Mouse (Mus musculus) intestine, embryonic 16.5 days (tissue): Measurements from ENCODE around the gene Ptpn6. TPM values are rescaled to one million over a fixed set of nuclear protein-coding genes. Genes with fewer than 3 reads are reported as not detected.
A peak's percentile ranks its signal among the peaks of the same experiment; 100 is the strongest.

Source experiments
- ATAC-seq: fragments of 200-750 bp; cut with Nextera tagmentation; 2 replicates; pipeline ENCODE4 v1.8.0; 2017; ENCODE audit warnings: moderate TSS enrichment, moderate library complexity
- H3K27ac ChIP-seq: fragments of 300-500 bp; sonication (generic); 2 replicates; pipeline ENCODE4 v1.5.1; 2014; ENCODE audit warnings: mild to moderate bottlenecking, low read length
- H3K27me3 ChIP-seq: fragments of 300-500 bp; sonication (generic); replicated peaks from 2 replicates; pipeline ENCODE4 v1.6.1; 2014; ENCODE audit warnings: low read length, control low read depth, mixed read lengths; ENCODE audit not compliant: control insufficient read depth, insufficient read depth
- H3K36me3 ChIP-seq: fragments of 300-500 bp; sonication (generic); 2 replicates; pipeline ENCODE4 v1.6.1; 2014; ENCODE audit warnings: low read length, control low read depth; ENCODE audit not compliant: control insufficient read depth, insufficient read depth
- H3K4me1 ChIP-seq: fragments of 300-500 bp; sonication (generic); 2 replicates; pipeline ENCODE4 v1.6.1; 2014; ENCODE audit warnings: low read length, control low read depth, mixed read lengths; ENCODE audit not compliant: control insufficient read depth, insufficient read depth
- H3K4me2 ChIP-seq: fragments of 300-500 bp; sonication (generic); 2 replicates; pipeline ENCODE4 v1.6.1; 2014; ENCODE audit warnings: low read depth, low read length, control low read depth
- H3K4me3 ChIP-seq: fragments of 300-500 bp; sonication (generic); 2 replicates; pipeline ENCODE4 v1.5.1; 2014; ENCODE audit warnings: mild to moderate bottlenecking, low read length
- H3K9ac ChIP-seq: fragments of 300-500 bp; sonication (generic); 2 replicates; pipeline ENCODE4 v1.6.1; 2014; ENCODE audit warnings: low read depth, low read length
- H3K9me3 ChIP-seq: fragments of 300-500 bp; sonication (generic); 2 replicates; pipeline ENCODE4 v1.6.1; 2016; ENCODE audit warnings: low read length, control low read depth; ENCODE audit not compliant: control insufficient read depth
- WGBS: fragments of 180-500 bp; shearing (Covaris S2); extraction: QIAGEN DNeasy Blood & Tissue Kit; methylation state at CpG from one replicate; pipeline ENCODE4 v1.1.7; 2014; 5-methylcytosine and 5-hydroxymethylcytosine counted together
- polyA plus RNA-seq: library from polyadenylated mRNA; unstranded; fragments of >200 nt; fragmentation: Nextera tagmentation; extraction: Ambion mirVana; gene quantifications from 2 replicates; pipeline ENCODE4 v1.2.1, GENCODE M21; 2015

The Ptpn6 gene
- 20.4 and 22.5 TPM in 2 replicates for polyA plus RNA-seq

DNA sequence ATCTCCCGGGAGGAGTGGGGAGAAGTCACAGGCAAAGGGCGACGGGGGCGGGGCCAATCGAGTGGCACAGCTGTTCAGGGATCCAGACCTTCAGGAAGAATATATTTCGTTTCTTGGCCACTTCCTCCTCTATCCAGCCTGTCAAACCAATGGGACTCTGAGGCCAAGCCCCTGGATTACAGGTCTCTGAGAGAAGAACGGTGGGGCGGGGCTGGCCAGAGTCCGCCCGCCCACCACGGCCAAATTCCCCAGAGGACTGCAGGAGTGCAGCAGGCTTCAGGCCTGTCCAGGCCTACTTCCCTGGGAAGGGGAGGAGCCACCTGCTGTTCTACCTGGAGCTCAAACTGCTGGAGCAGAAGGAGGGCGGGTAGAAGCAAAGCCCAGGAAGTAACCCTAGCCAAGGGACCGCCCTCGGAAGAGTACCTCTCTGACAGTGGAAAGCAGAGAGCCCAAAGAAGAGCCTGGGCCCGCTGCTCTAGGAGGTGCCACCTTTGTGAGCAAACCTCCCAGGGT, at the start of gene Ptpn6:
Gene Ptpn6 (minus strand): TSS at position 204 of the 513 bp plus-strand sequence.
- peak; percentile 88 for ATAC-seq
- no peaks in the 10 kb centered on the region for H3K9me3 ChIP-seq
- 16% methylated on average over 15 of the region's 15 CpGs for WGBS
- peak within 1 kb of the TSS; percentile 55 for H3K9ac ChIP-seq
- peak within 1 kb of the TSS; percentile 99 for H3K27ac ChIP-seq
- H3K27me3 ChIP-seq: no peaks in the 10 kb centered on the region
- H3K4me2 ChIP-seq: peak within 1 kb of the TSS; percentile 49
- peaks cover 8% of the 10 kb centered on the region; the same call in 1 of the 2 replicates for H3K36me3 ChIP-seq
- H3K4me1 ChIP-seq: peaks cover 20% of the 10 kb centered on the region
- peak within 1 kb of the TSS; percentile 32 for H3K4me3 ChIP-seq

DNA sequence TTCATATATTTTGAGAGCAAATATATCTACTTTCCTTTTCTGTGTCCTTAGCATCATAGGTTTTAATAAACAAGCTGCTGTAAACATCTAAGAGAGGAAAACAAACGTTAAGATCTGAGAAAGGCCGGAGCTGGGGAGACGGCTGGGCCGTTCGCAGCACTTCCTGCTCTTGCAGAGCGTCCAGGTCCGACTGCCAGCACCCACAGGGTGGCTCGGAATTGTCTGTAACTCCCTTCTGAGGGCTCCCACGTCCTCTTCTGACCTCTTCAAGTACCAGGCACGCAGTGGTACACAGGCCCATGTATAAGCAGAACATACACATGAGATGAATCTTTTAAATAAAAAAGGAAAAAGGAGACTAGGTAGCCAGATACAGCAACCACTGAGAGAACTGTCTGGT, 49.2 kb upstream of the Ptpn6 start:
- ATAC-seq: no peak
- H3K4me3 ChIP-seq: no peak overlapping the region
- no peaks in the 10 kb centered on the region for H3K27me3 ChIP-seq
- no peaks in the 10 kb centered on the region; the same call in 1 of the 2 replicates for H3K4me1 ChIP-seq
- 66% methylated on average over 10 of the region's 10 CpGs for WGBS
- H3K27ac ChIP-seq: no peak overlapping the region
- H3K9me3 ChIP-seq: no peaks in the 10 kb centered on the region
- H3K36me3 ChIP-seq: no peaks in the 10 kb centered on the region
- H3K9ac ChIP-seq: no peak overlapping the region
- H3K4me2 ChIP-seq: no peak overlapping the region

DNA sequence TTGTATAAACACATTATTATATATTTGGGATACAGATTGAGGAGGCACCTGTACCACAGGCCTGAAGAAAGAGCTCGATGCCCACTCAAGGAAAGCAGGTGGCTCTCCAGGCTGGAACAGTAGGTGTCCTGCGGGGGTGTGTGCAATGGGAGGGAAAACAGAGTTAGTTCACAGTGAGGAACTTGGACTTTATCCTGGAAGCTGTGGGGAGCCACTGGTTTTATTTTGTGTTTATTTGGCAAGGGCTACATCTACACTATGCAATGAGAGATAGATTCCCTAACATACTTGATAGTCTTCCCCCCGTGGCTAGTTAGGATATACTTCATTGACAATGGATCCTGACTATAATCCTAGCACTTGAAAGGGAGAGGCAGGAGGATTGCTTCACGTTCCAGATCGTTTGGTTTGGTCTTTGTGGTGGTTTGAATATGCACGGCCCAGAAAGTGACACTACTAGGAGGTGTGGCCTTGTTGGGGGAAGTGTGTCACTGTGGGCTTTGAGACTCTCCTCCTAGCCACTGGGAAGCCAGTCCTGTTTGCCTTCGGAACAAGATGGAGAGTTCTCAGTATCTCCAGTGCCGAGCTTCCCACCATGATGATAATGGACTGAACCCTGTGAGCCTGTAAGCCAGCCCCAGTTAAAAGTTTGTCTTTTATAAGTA, 48.4 kb upstream of the Ptpn6 start:
- no peaks in the 10 kb centered on the region for H3K9me3 ChIP-seq
- no peak for ATAC-seq
- no peak overlapping the region for H3K4me2 ChIP-seq
- 49% methylated on average over 8 of the region's 8 CpGs for WGBS
- no peaks in the 10 kb centered on the region for H3K27me3 ChIP-seq
- no peak overlapping the region for H3K27ac ChIP-seq
- no peak overlapping the region for H3K9ac ChIP-seq
- no peak overlapping the region for H3K4me3 ChIP-seq
- no peaks in the 10 kb centered on the region for H3K36me3 ChIP-seq
- no peaks in the 10 kb centered on the region; the same call in 1 of the 2 replicates for H3K4me1 ChIP-seq

DNA sequence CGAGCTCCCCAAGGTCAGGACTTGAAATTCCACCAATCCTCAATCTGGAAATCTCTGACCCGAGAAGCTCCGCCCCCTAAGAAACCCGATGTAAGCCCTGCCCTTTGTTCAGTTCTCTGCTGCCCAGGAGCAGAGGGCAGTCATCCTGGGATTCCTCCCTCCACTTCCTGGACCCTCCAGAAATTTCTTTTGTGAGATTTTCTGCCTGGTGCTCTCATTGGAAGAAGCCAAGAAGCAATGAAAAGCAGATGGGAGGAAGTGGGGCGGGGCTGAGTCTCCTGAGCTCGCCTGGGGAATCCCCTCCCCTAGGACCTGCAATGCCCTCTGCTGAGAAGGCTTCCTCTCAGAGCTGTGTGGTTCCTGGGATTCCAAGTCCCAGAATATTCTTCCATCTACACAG, 43.9 kb upstream of the Ptpn6 start:
- 20% methylated on average over 6 of the region's 6 CpGs for WGBS

DNA sequence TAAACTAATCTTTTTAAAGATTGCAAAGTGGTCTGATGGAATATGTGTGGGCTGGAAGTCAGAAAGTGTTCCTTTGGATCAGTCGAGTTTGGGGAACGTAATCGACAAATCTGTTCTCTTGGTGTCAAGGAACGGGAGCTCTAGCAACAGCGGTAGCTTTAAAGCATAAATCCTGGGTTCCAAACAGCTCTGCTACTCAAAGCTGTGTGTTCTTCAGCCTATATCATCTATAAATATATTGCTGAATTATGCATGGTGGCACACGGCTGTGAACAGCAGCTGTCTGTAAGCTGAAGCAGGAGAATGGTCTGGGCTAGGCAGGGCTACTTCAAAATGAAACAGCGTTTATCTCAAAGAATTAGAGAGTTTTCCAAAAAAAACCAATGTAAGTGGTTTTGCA, 42.4 kb upstream of the Ptpn6 start:
- ATAC-seq: no peak
- no peak overlapping the region for H3K4me2 ChIP-seq
- H3K27me3 ChIP-seq: no peaks in the 10 kb centered on the region; the same call in 1 of the 2 replicates
- no peak overlapping the region for H3K4me3 ChIP-seq
- H3K4me1 ChIP-seq: no peaks in the 10 kb centered on the region; the same call in 1 of the 2 replicates
- H3K9me3 ChIP-seq: no peaks in the 10 kb centered on the region
- H3K27ac ChIP-seq: no peak overlapping the region
- 87% methylated on average over 7 of the region's 7 CpGs for WGBS
- H3K36me3 ChIP-seq: no peaks in the 10 kb centered on the region
- no peak overlapping the region for H3K9ac ChIP-seq

More for the DNA sequence above, 43.9 kb upstream of the Ptpn6 start:
- H3K4me3 ChIP-seq: peak overlapping the region; percentile 33
- H3K27ac ChIP-seq: no peak overlapping the region
- peak; percentile 53 for ATAC-seq
- H3K4me2 ChIP-seq: peak overlapping the region; percentile 30
- no peaks in the 10 kb centered on the region; the same call in 1 of the 2 replicates for H3K27me3 ChIP-seq
- no peaks in the 10 kb centered on the region for H3K9me3 ChIP-seq
- no peaks in the 10 kb centered on the region; the same call in 1 of the 2 replicates for H3K4me1 ChIP-seq
- no peaks in the 10 kb centered on the region for H3K36me3 ChIP-seq
- no peak overlapping the region for H3K9ac ChIP-seq

DNA sequence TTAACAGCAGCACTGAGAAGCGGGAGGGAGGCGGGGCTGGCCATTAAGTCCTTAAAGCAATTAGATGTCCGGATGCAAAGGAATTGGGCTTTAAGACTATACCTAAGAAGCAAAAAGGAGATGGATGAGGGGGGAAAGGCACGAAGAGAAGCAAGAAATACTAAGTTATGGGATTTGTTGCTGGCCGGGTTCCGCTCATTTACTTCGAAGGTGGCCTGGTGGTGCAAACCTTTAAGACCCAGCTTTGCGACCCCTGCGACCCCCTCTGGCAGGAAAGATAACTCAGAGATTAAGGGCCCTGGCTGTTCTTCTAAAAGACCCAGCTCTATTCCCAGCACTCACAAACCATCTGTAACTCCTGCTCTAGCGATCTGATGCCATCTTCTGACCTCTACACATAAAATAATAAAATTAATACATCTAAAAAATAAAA, 41.5 kb upstream of the Ptpn6 start:
- Histone ChIP-seq H3K27ac (no peak overlapping the region), H3K36me3 (no peaks in the 10 kb centered on the region), H3K4me1 (no peaks in the 10 kb centered on the region; the same call in 1 of the 2 replicates), H3K4me3 (peak overlapping the region; percentile 42), H3K27me3 (no peaks in the 10 kb centered on the region; the same call in 1 of the 2 replicates), H3K9me3 (no peaks in the 10 kb centered on the region), H3K9ac (0 out of 2 replicates have a peak overlapping the region, but pooled peaks have one; percentile 3), H3K4me2 (peak overlapping the region; percentile 61)
- peak; percentile 12; the same call in 1 of the 2 replicates for ATAC-seq
- WGBS: 4% methylated on average over 10 of the region's 10 CpGs

DNA sequence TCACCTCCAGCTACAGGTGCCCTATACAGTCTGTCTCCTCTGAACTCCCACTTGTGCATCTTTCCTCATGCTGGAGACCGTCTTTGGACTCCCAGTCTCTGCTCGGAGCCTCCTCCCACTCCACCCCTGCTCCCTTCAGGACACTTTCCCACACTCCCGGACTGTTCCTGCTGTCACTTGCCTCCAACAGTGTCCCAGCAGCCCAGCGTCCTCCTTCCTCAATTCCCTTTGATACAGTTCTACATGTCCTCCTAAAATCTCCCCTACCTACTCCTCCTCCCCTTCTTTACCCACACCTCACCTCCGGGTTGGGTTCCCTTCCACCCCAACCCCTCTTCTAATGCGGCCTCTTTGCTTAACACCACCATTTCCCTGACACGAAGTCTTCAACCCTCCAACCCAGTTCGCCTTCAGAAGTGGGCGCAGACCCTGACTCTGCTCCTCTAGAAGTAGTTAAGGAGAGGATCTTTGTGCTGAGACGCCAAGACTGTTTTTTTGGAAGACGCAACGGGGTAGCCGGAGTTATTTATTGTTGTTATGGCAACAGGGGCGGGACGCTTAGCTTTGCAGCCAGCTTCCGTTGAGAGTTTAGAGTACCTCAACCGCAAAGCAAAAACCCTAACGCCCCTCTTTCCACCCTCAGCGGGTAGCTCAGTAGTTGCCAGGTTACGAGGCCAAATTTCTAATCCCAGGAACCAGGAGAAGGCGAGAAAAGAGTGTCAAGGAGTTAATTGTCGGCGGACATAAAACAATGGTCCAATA, 40.9 kb upstream of the Ptpn6 start, which contains the start of gene Lrrc23:
Gene Lrrc23 (minus strand): TSS at position 506 of the 762 bp plus-strand sequence.
- peak within 1 kb of the TSS; percentile 42 for H3K4me3 ChIP-seq
- 3% methylated on average over 23 of the region's 23 CpGs for WGBS
- no peaks in the 10 kb centered on the region for H3K36me3 ChIP-seq
- peak within 1 kb of the TSS; percentile 61 for H3K4me2 ChIP-seq
- no peaks in the 10 kb centered on the region; the same call in 1 of the 2 replicates for H3K4me1 ChIP-seq
- H3K27me3 ChIP-seq: no peaks in the 10 kb centered on the region; the same call in 1 of the 2 replicates
- ATAC-seq: peak; percentile 59
- H3K9ac ChIP-seq: 0 out of 2 replicates have a peak within 1 kb of the TSS, but pooled peaks have one; percentile 3
- no peak within 1 kb of the TSS for H3K27ac ChIP-seq
- H3K9me3 ChIP-seq: no peaks in the 10 kb centered on the region

DNA sequence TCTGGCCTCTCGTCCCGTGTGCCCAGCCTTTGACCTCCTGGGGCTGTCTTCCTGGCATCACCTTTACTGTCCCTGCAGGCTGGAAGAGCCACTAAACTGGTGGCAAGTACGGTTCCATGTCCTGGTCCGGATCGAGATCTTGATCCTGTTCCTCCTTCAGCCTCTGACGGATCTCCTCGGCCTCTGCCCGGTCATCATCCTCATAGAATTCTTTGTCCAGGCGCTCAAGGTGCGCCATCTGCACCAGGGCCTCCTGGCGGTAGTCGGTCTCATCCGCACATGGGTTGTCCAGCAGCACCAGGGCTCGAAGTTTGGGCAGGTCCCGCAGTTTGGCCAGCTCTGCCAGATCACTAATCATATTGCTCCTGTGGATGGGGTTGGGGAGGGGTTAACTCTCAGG, 32.0 kb upstream of the Ptpn6 start:
- 86% methylated on average over 15 of the region's 15 CpGs for WGBS
- Histone ChIP-seq H3K27me3 (peaks cover 5% of the 10 kb centered on the region), H3K4me2 (no peak overlapping the region), H3K27ac (no peak overlapping the region), H3K9me3 (no peaks in the 10 kb centered on the region), H3K9ac (no peak overlapping the region), H3K4me3 (no peak overlapping the region), H3K36me3 (no peaks in the 10 kb centered on the region), H3K4me1 (peaks cover 17% of the 10 kb centered on the region)
- no peak for ATAC-seq

DNA sequence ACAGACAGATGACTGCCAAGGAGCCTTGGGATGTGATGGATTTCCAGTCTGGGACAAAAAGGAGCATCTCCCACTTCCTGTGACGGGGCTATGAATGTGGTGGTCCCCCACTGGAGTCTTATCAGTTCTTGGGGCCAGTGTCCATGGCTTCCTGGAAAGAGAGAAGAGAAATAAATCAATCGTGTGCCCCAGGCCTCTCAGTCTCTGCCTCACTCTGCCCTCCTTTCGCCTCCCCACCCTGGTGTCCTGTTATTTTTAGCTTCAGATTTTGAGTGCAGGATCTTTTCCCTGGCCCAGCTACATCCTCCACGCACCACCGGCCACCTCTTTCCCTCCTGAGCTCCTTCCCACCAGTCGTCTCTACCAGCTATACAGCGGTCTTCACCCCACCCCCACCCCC, 31.5 kb upstream of the Ptpn6 start:
- peak overlapping the region; percentile 82 for H3K4me2 ChIP-seq
- 0 out of 2 replicates have a peak overlapping the region, but pooled peaks have one; percentile 69 for H3K9ac ChIP-seq
- H3K9me3 ChIP-seq: no peaks in the 10 kb centered on the region
- ATAC-seq: no peak
- no peaks in the 10 kb centered on the region for H3K36me3 ChIP-seq
- peak overlapping the region; percentile 57 for H3K4me3 ChIP-seq
- H3K27ac ChIP-seq: no peak overlapping the region
- peaks cover 5% of the 10 kb centered on the region for H3K27me3 ChIP-seq
- peaks cover 17% of the 10 kb centered on the region for H3K4me1 ChIP-seq
- 58% methylated on average over 7 of the region's 7 CpGs for WGBS
